Mouse (Mus musculus): ENCODE measurements around the gene Mtf1. TPM values are rescaled to one million over a fixed set of nuclear protein-coding genes. Genes with fewer than 3 reads are reported as not detected.

Mtf1 gene
- polyA plus RNA-seq, 1 experiment, result not detected

DNA sequence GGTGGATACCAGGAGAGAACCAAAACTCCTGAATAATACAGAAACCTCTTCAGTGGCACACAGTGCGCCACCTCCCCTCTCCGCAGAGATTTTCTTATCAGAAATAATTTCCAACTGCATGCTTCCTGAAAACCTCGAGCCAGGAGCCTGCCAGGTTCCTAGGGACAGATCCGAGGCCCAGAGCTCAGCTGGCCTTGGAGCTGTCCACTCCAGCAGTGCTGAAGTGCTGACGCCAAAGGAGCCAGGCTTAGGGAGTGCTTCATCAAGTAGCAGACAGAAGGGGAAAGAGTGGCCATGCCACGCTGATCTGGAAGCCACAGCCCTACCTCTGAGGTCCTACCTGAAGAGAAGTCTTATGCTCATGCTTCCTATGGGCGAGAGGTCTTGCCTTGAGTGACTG is 58.5 kb downstream of the Mtf1 start:
- TF ChIP-seq CTCF (IDR thresholded peaks at IDR 0.05; ENCODE audit: insufficient read depth, low read depth, low read length) (no peak), POLR2A (IDR thresholded peaks at IDR 0.05; ENCODE audit: insufficient read depth, low read depth, low read length) (no peak)
- Histone ChIP-seq H3K4me1 (ENCODE audit: control insufficient read depth, insufficient read depth, low read length) (peaks cover 11% of the 10 kb centered on the region; the same call in 1 of the 2 replicates), H3K4me3 (ENCODE audit: insufficient read depth, low read depth, low read length) (no peak overlapping the region), H3K27ac (ENCODE audit: insufficient read depth, low read depth, low read length) (no peak overlapping the region)
- 22% methylated on average over 7 of the region's 7 CpGs for WGBS

DNA sequence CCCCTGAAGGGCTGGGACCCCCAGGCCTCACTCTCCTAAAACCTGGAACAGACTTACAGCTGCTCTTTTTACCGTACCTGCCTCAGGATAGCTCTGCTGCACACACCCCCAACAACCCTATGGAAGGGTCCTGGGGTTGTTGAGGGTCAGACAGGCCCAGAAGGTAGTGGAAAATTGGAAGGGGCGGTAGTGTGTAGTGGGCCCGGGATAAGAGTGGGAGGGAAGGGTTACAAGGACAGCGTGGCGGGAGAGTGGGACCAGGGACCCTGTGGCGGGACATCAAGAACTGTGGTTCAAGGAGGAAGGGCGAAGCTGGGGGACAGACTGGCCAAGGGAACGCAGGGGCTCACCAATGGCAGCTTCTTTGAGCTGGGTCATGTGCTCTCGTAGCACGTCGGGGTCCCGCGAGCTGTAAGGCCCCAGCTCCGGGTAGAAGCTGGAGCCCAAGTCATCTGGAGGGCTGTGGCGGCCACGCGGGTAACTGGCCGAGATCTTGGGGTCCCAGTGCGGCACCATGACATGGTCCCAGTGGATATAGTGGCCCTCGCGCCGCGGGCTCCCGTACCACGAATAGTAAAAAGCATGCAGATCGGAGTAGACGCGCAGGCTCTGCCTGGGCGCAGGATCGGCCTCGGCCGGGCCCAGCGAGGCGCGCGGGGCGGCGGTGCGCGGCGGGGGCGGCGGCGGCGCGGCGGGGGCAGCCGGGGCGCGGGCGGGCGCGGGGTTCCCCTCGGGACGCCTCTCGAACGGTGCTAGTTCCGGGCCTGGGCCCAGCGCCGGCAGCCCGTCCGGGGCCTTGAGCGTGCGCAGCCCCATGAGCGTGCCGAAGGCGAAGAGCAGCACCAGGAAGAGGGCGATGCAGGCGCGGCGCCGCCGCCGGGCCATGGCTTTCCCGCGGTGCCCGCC is 59.6 kb downstream of the Mtf1 start, which contains the start of gene Maneal:
TSS of gene Maneal (minus strand) at position 889 of the 906 bp plus-strand sequence.
- H3K27ac ChIP-seq (ENCODE audit: insufficient read depth, low read depth, low read length), result peak within 1 kb of the TSS; percentile 69
- 1% methylated on average over 76 of the region's 77 CpGs for WGBS
- H3K4me3 ChIP-seq (ENCODE audit: insufficient read depth, low read depth, low read length), result peak within 1 kb of the TSS; percentile 70
- H3K4me1 ChIP-seq (ENCODE audit: control insufficient read depth, insufficient read depth, low read length), result peaks cover 11% of the 10 kb centered on the region; the same call in 1 of the 2 replicates
- TF ChIP-seq POLR2A (IDR thresholded peaks at IDR 0.05; ENCODE audit: insufficient read depth, low read depth, low read length) (no peak), CTCF (IDR thresholded peaks at IDR 0.05; ENCODE audit: insufficient read depth, low read depth, low read length) (no peak)

DNA sequence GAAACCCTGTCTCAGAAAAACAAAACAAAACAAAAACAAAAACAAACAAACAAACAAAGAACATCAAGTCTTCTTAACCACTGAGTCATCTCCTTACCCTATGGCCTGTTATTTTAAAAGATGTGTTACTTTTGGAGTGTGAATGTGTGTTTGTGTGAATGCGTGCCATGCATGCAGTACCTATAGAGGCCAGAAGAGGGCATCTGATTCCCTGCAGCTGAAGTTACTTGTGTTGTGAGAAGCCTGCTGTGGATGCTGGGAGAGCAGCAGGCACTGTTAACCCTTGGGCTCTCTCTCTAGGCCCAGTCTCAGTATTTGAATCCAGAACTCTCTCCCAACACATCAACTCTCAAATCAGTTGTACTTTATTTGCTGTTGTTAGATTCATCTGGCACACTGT is 70.8 kb downstream of the Mtf1 start:
- H3K4me1 ChIP-seq (ENCODE audit: control insufficient read depth, insufficient read depth, low read length), result no peaks in the 10 kb centered on the region
- 91% methylated on average over 1 of the region's 1 CpGs for WGBS
- H3K27ac ChIP-seq (ENCODE audit: insufficient read depth, low read depth, low read length), result no peak overlapping the region
- no peak overlapping the region for H3K4me3 ChIP-seq (ENCODE audit: insufficient read depth, low read depth, low read length)
- TF ChIP-seq CTCF (IDR thresholded peaks at IDR 0.05; ENCODE audit: insufficient read depth, low read depth, low read length) (no peak), POLR2A (IDR thresholded peaks at IDR 0.05; ENCODE audit: insufficient read depth, low read depth, low read length) (no peak)

DNA sequence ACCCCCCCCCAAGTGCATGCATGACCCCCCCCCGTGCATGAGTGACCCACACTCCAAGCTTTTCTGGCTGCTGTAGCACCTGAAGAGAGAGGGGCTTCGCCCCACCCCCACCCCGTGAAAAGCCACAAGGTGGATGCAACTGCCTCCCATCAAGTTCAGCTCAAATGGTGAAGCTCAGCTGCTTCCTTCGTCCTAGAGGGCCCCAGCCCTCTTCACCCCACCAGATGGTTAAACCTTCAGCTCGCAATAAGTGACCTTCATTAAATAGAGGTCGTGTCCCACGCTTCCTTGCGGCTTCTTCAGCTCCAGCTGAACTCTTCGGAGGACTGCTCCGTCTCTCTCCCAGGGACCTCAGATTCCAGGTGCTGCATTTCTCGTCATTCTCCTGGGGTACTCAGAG is 78.7 kb downstream of the Mtf1 start, which contains the start of gene Epha10:
TSS of gene Epha10 (plus strand) at position 301 of the 400 bp plus-strand sequence.
- Histone ChIP-seq H3K4me1 (ENCODE audit: control insufficient read depth, insufficient read depth, low read length) (peaks cover 13% of the 10 kb centered on the region), H3K4me3 (ENCODE audit: insufficient read depth, low read depth, low read length) (peak within 1 kb of the TSS; percentile 56), H3K27ac (ENCODE audit: insufficient read depth, low read depth, low read length) (peak within 1 kb of the TSS; percentile 12)
- no peak for TF ChIP-seq POLR2A (IDR thresholded peaks at IDR 0.05; ENCODE audit: insufficient read depth, low read depth, low read length)
- TF ChIP-seq CTCF (IDR thresholded peaks at IDR 0.05; ENCODE audit: insufficient read depth, low read depth, low read length), result no peak
- WGBS, result 6% methylated on average over 11 of the region's 11 CpGs

DNA sequence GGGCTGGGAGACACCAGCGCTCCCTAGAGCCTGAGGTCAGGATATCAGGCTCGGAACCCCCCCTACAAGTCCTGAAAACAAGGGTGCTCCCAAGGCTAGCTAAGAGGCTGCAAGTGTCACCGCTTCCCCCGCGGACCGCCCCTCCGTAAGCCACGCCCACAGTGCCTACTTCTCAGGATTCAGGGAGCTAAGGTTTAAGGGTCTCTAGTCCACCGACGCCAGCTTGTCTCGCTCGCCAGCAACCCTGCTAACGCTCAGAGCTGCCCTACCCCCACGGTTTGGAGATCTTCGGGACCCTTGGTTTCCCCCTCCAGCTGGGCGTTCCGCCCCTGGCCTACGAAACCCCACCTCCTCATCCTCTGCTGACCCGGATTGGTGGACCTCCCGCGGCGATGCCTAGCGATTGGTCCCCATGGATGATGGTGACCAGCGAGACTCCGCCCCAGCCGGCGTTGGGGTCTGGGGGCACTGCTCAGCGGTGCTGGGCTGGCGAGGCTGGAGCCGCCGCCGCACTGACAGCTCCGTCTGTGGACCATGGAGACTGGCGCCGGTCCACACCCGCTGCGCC is 79.5 kb downstream of the Mtf1 start:
- H3K4me1 ChIP-seq (ENCODE audit: control insufficient read depth, insufficient read depth, low read length), result peaks cover 17% of the 10 kb centered on the region
- no peak overlapping the region for H3K27ac ChIP-seq (ENCODE audit: insufficient read depth, low read depth, low read length)
- under 1% methylated on average over 37 of the region's 37 CpGs for WGBS
- H3K4me3 ChIP-seq (ENCODE audit: insufficient read depth, low read depth, low read length), result peak overlapping the region; percentile 56
- TF ChIP-seq POLR2A (IDR thresholded peaks at IDR 0.05; ENCODE audit: insufficient read depth, low read depth, low read length), result peak; percentile 30; the same call in 1 of the 2 replicates
- peak; percentile 9; the same call in 1 of the 2 replicates for TF ChIP-seq CTCF (IDR thresholded peaks at IDR 0.05; ENCODE audit: insufficient read depth, low read depth, low read length)

DNA sequence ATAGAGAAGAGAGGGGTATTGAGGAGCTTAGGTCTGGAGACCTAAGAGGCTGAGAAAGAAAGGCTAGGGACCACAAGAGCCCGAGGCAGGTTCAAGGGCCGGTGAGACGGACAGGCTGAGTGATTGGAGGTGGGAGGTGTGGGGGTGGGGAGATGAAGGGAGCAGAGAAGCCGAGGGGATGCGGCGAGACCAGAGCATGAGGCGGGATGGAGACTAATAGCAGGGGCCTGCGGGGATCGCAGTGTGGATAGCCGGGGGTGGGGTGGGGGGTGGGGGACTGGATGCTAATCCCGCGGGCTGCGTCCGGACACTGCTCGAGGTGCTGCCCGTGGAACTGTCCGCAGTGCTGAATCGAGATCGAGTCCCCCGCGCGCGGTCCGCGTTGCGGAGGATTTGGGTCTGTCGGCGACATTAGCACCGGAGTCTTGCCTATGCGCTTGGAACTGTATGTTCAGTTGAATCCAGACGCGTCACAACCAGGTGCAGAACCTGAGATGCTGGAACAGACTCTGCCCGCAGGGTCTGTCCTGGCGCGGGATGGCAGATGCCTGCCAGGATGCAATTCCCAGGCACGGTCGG is 80.3 kb downstream of the Mtf1 start:
- H3K4me1 ChIP-seq (ENCODE audit: control insufficient read depth, insufficient read depth, low read length), result peaks cover 17% of the 10 kb centered on the region
- TF ChIP-seq POLR2A (IDR thresholded peaks at IDR 0.05; ENCODE audit: insufficient read depth, low read depth, low read length) (no peak), CTCF (IDR thresholded peaks at IDR 0.05; ENCODE audit: insufficient read depth, low read depth, low read length) (no peak)
- peak overlapping the region; percentile 56 for H3K4me3 ChIP-seq (ENCODE audit: insufficient read depth, low read depth, low read length)
- WGBS, result 2% methylated on average over 37 of the region's 37 CpGs
- no peak overlapping the region for H3K27ac ChIP-seq (ENCODE audit: insufficient read depth, low read depth, low read length)

DNA sequence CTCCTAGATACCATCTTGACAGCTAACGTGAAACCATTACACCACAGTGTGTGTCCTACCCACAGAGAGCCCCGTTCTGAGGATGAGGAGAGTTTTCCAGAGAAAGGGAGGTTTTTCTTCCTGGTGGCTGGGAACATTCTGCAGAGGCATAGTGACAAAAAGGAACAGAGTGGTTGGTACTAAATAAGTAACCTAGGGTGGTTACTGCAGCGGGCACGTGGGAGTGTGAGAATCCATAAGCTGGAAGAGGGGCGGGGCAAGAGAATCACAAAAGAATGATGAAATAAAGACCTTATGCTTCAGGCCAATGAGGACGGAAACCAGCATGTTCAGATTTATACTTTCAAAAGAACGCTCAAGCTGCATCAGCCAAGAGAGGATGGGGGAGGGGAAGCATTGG is 86.8 kb downstream of the Mtf1 start:
- no peak for TF ChIP-seq POLR2A (IDR thresholded peaks at IDR 0.05; ENCODE audit: insufficient read depth, low read depth, low read length)
- TF ChIP-seq CTCF (IDR thresholded peaks at IDR 0.05; ENCODE audit: insufficient read depth, low read depth, low read length), result no peak
- Histone ChIP-seq H3K27ac (ENCODE audit: insufficient read depth, low read depth, low read length) (no peak overlapping the region), H3K4me3 (ENCODE audit: insufficient read depth, low read depth, low read length) (no peak overlapping the region), H3K4me1 (ENCODE audit: control insufficient read depth, insufficient read depth, low read length) (peaks cover 18% of the 10 kb centered on the region; the same call in 1 of the 2 replicates)
- 58% methylated on average over 7 of the region's 7 CpGs for WGBS

DNA sequence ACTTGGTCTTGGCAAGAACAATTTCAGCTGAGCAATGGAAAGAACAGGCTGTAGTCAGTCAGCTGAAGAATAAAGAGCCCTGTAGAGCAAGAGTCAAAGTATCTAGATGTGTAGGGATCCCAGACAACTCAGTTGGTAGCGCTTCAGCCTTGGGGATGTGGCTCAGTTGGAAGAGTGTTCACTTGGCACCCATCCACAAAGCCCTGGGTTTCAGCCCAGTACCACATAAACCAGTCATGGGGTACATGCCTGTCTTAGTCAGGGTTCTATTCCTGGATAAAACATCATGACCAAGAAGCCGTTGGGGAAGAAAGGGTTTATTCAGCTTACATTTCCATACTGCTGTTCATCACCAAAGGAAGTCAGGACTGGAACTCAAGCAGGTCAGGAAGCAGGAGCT is 88.0 kb downstream of the Mtf1 start:
- TF ChIP-seq POLR2A (IDR thresholded peaks at IDR 0.05; ENCODE audit: insufficient read depth, low read depth, low read length) (no peak), CTCF (IDR thresholded peaks at IDR 0.05; ENCODE audit: insufficient read depth, low read depth, low read length) (no peak)
- 67% methylated on average over 2 of the region's 2 CpGs for WGBS
- peaks cover 28% of the 10 kb centered on the region for H3K4me1 ChIP-seq (ENCODE audit: control insufficient read depth, insufficient read depth, low read length)
- H3K27ac ChIP-seq (ENCODE audit: insufficient read depth, low read depth, low read length), result no peak overlapping the region
- H3K4me3 ChIP-seq (ENCODE audit: insufficient read depth, low read depth, low read length), result no peak overlapping the region
